Mouse (Mus musculus) forebrain, postnatal 0 days (tissue): ENCODE results near the gene 9030025P20Rik. TPM values are rescaled to one million over a fixed set of nuclear protein-coding genes. Genes with fewer than 3 reads are reported as not detected.

Experiments
- ATAC-seq: fragments of 200-750 bp; cut with Nextera tagmentation; 2 replicates; pipeline ENCODE4 v1.8.0; 2017; ENCODE audit warnings: mild to moderate bottlenecking, moderate library complexity
- DNase-seq: peaks from one replicate; pipeline ENCODE4 v3.0.0-alpha.2; 2015
- H3K27ac ChIP-seq: fragments of 300-500 bp; sonication (generic); 2 replicates; pipeline ENCODE4 v1.5.1; 2014; ENCODE audit warnings: low read depth, mild to moderate bottlenecking, antibody characterized with exemption, low read length, moderate library complexity, mixed read lengths
- H3K27me3 ChIP-seq: fragments of 300-500 bp; sonication (generic); 2 replicates; pipeline ENCODE4 v1.6.1; 2014; ENCODE audit warnings: mild to moderate bottlenecking, low read length, mixed read lengths; ENCODE audit not compliant: insufficient read depth
- H3K36me3 ChIP-seq: fragments of 300-500 bp; sonication (generic); 2 replicates; pipeline ENCODE4 v1.6.1; 2014; ENCODE audit warnings: mild to moderate bottlenecking, moderate library complexity; ENCODE audit not compliant: insufficient read depth
- H3K4me1 ChIP-seq: fragments of 300-500 bp; sonication (generic); 2 replicates; pipeline ENCODE4 v1.6.1; 2014; ENCODE audit warnings: antibody characterized with exemption; ENCODE audit not compliant: insufficient read depth
- H3K4me2 ChIP-seq: fragments of 300-500 bp; sonication (generic); 2 replicates; pipeline ENCODE4 v1.6.1; 2014; ENCODE audit warnings: low read depth, mild to moderate bottlenecking, moderate library complexity
- H3K4me3 ChIP-seq: fragments of 300-500 bp; sonication (generic); 2 replicates; pipeline ENCODE4 v1.5.1; 2014; ENCODE audit warnings: low read depth, low read length, mixed read lengths
- H3K9ac ChIP-seq: fragments of 300-500 bp; sonication (generic); 2 replicates; pipeline ENCODE4 v1.6.1; 2014; ENCODE audit warnings: mild to moderate bottlenecking
- H3K9me3 ChIP-seq: fragments of 300-500 bp; sonication (generic); 2 replicates; pipeline ENCODE4 v1.6.1; 2016; ENCODE audit warnings: low read length
- CTCF ChIP-seq: sonication (generic); IDR thresholded peaks from 2 replicates; pipeline ENCODE4 v1.5.1; 2016; ENCODE audit warnings: antibody characterized with exemption, control low read depth, low read depth
- WGBS: fragments of 180-500 bp; shearing (Covaris S2); extraction: QIAGEN DNeasy Blood & Tissue Kit; methylation state at CpG from one replicate; pipeline ENCODE4 v1.1.7; 2014; 5-methylcytosine and 5-hydroxymethylcytosine counted together
- polyA plus RNA-seq: library from polyadenylated mRNA; unstranded; fragments of >200 nt; fragmentation: Nextera tagmentation; extraction: Ambion mirVana; gene quantifications from 2 replicates; pipeline ENCODE4 v1.2.1, GENCODE M21; 2015
- total RNA-seq: library from RNA; depleted of rRNA; stranded (reverse); fragments of >200 nt; gene quantifications from 2 replicates; pipeline ENCODE4 v1.2.3, GENCODE M21; 2014

The 9030025P20Rik gene
- total and polyA plus RNA-seq, 2 experiments from 2014 or later, result 7.6 to 8.9 TPM

GRCm38 (mm10) chr17:14943009-14943728 lies 35.1 kb upstream of the 9030025P20Rik start, which contains the start of the genes Wdr27 and 1600012H06Rik:
Gene Wdr27, minus strand, starts transcription at chr17:14943158.
Gene 1600012H06Rik, plus strand, starts transcription at chr17:14943184.
- H3K4me1 ChIP-seq, result peaks cover 12% of the 10 kb centered on the region
- peaks cover 7% of the 10 kb centered on the region for H3K36me3 ChIP-seq
- peak within 1 kb of the TSS; percentile 94 for H3K4me3 ChIP-seq
- no peaks in the 10 kb centered on the region for H3K9me3 ChIP-seq
- ATAC-seq, result peak; percentile 100
- WGBS, result under 1% methylated on average over 53 of the region's 54 CpGs
- peak within 1 kb of the TSS; percentile 85 for H3K27ac ChIP-seq
- H3K27me3 ChIP-seq, result no peaks in the 10 kb centered on the region
- no peak for TF ChIP-seq CTCF
- peak; percentile 99 for DNase-seq
- peak within 1 kb of the TSS; percentile 88 for H3K9ac ChIP-seq
- H3K4me2 ChIP-seq, result peak within 1 kb of the TSS; percentile 95

- peak; percentile 5 for DNase-seq
- peak overlapping the region; percentile 88 for H3K9ac ChIP-seq
- no peaks in the 10 kb centered on the region for H3K27me3 ChIP-seq
- no peak for ATAC-seq
- no peaks in the 10 kb centered on the region for H3K9me3 ChIP-seq
- H3K4me3 ChIP-seq, result peak overlapping the region; percentile 94
- peaks cover 11% of the 10 kb centered on the region for H3K36me3 ChIP-seq
- no peak for TF ChIP-seq CTCF
- 19% methylated on average over 16 of the region's 16 CpGs for WGBS
- peak overlapping the region; percentile 95 for H3K4me2 ChIP-seq
- H3K27ac ChIP-seq, result peak overlapping the region; percentile 85
- peaks cover 12% of the 10 kb centered on the region for H3K4me1 ChIP-seq
These were observed 34.6 kb upstream of the 9030025P20Rik start for GRCm38 (mm10) chr17:14943729-14944059.

- Histone ChIP-seq H3K4me3 (no peak overlapping the region), H3K4me1 (peaks cover 12% of the 10 kb centered on the region), H3K4me2 (no peak overlapping the region), H3K27me3 (no peaks in the 10 kb centered on the region), H3K27ac (no peak overlapping the region), H3K36me3 (peaks cover 16% of the 10 kb centered on the region), H3K9ac (no peak overlapping the region), H3K9me3 (no peaks in the 10 kb centered on the region)
- DNase-seq, result no peak
- no peak for TF ChIP-seq CTCF
- ATAC-seq, result no peak
- 89% methylated on average over 1 of the region's 1 CpGs for WGBS
These were observed 33.7 kb upstream of the 9030025P20Rik start for GRCm38 (mm10) chr17:14944551-14944950.

- Histone ChIP-seq H3K36me3 (peaks cover 42% of the 10 kb centered on the region), H3K4me2 (no peak overlapping the region), H3K9ac (no peak overlapping the region), H3K27me3 (no peaks in the 10 kb centered on the region), H3K9me3 (no peaks in the 10 kb centered on the region), H3K4me3 (no peak overlapping the region), H3K4me1 (peaks cover under 1% of the 10 kb centered on the region; the same call in 1 of the 2 replicates), H3K27ac (no peak overlapping the region)
- DNase-seq (no peak), ATAC-seq (no peak)
- TF ChIP-seq CTCF, result no peak
- WGBS, result 83% methylated on average over 7 of the region's 7 CpGs
These were observed 29.0 kb upstream of the 9030025P20Rik start for GRCm38 (mm10) chr17:14949161-14949827.

GRCm38 (mm10) chr17:14953452-14953851 lies 24.8 kb upstream of the 9030025P20Rik start:
- Histone ChIP-seq H3K4me2 (no peak overlapping the region), H3K36me3 (peaks cover 37% of the 10 kb centered on the region), H3K27me3 (no peaks in the 10 kb centered on the region), H3K9me3 (no peaks in the 10 kb centered on the region), H3K9ac (no peak overlapping the region), H3K4me1 (no peaks in the 10 kb centered on the region), H3K4me3 (no peak overlapping the region), H3K27ac (no peak overlapping the region)
- ATAC-seq, result no peak
- DNase-seq, result no peak
- TF ChIP-seq CTCF, result no peak
- WGBS, result 97% methylated on average over 8 of the region's 8 CpGs

GRCm38 (mm10) chr17:14958686-14959327 lies 19.5 kb upstream of the 9030025P20Rik start:
- H3K36me3 ChIP-seq, result peaks cover 9% of the 10 kb centered on the region
- 90% methylated on average over 5 of the region's 5 CpGs for WGBS
- no peak overlapping the region for H3K4me3 ChIP-seq
- no peaks in the 10 kb centered on the region for H3K27me3 ChIP-seq
- no peak overlapping the region for H3K27ac ChIP-seq
- H3K4me1 ChIP-seq, result peaks cover 6% of the 10 kb centered on the region
- DNase-seq (no peak), ATAC-seq (no peak)
- H3K9ac ChIP-seq, result no peak overlapping the region
- no peaks in the 10 kb centered on the region for H3K9me3 ChIP-seq
- no peak overlapping the region for H3K4me2 ChIP-seq
- TF ChIP-seq CTCF, result no peak
